Mouse (Mus musculus) adrenal gland, adult (tissue): Measurements from ENCODE around the gene Dhx58.

ENCODE experiments used
- DNase-seq, 2 experiments: peaks; one replicate each; pipeline ENCODE4 v3.0.0; 2022 to 2023; ENCODE audit warnings: low spot score in 1 of 2; ENCODE audit not compliant: inconsistent age in 2 of 2

Gene Dhx58

GRCm38 (mm10) chr11:100722493-100723028 lies 18.5 kb upstream of the Dhx58 start:
- DNase-seq = peak in 1 of 2 experiments; percentile 30

DNA sequence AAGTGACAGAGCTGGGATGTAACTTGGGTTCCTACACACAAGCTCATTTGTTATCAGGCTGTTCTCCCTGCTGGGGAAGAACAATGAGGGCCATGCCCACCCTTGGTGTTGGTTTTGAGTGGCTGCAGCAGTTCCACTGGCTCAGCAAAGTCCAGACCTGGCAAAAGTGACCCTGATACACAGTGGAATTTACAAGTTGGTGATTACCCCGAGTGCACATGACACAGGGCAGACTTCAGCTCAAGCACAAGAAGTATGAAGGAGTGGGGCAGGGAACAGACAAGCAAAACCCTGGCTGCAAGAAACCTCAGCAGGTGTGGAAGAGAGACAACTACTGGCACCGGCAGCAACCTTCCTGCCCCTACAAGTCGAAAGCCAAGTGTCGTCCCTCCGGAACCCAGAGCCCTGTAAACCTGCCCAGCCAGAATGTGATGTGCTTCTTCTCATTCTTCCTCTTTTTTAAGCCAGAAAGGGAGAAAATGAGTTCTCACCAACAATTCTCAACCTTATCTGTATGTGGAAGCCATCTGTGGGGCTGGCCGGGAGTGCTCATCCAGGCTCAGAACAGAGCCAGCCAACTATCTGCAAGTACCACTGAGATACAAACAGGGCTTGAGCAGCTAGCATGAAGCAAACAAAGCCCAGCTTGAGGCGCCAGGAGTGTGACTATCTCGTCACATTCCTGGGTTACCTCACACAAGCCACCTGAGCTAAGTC lies 17.9 kb upstream of the Dhx58 start:
- peak in 1 of 2 experiments; percentile 35 for DNase-seq

- peak in 1 of 2 experiments; percentile 76 for DNase-seq
Measured at GRCm38 (mm10) chr11:100721254-100721653, 17.2 kb upstream of the Dhx58 start.

DNA sequence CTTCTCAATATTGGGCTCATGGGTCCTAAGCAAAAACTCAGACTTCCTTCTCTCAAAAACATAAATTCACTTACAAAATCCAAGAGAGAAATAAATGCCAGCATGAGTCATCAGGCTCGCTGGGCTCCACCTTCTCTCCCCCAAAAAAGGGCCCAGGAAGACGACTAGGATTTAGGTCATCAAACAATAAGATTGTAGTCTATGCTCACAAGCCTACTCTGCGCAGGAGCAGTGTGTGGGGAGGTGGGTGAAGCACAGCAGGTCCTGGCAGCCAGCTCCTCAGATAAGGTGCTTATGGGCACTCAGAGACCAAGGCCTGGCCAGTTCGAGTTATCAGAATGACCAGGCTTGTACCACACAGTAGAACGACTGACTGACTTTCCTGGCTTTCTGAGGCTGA lies 16.3 kb upstream of the Dhx58 start:
- peak in 1 of 2 experiments; percentile 85 for DNase-seq

DNA sequence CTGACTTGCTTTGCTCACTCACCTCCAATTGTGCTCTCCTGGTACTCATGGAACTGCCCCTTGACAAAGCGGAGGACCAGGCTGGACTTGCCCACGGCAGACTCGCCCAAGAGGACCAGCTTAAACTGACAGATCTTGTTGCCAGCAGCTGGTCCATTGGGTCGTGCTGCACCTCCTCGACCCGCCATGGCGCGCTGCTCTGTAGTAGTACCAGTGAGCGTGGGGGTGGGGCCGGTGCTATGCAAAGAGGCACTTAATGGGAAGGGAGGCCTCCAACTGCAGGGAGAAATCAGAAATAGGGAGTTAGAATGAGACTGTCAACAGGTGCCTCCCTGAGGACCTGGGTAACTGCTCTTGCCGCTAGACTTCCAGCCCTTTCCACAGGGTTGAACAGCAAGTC lies 15.8 kb upstream of the Dhx58 start:
- no peak for DNase-seq

DNA sequence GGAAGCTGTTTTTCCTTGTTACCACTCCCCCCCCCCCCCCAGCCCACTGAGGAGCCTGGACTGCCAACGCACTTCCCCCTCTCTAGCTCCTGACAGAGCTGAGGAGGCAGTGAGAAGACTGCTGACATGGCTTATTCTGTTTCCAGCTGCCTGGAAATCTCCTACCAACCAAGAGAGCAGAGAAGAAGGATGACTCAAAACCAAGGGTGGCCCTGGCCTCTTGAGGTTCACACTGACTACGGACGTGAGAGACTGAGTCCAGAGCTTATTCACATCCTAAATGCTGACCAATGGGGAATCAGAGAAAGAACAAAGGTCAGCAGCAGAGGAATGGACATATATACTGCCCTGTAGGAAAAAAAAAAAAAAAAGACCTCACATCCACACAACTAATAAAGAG lies 15.2 kb upstream of the Dhx58 start:
- peak in 1 of 2 experiments; percentile 72 for DNase-seq

- peak in 1 of 2 experiments; percentile 41 for DNase-seq
Measured at GRCm38 (mm10) chr11:100718866-100719265, 14.8 kb upstream of the Dhx58 start.

GRCm38 (mm10) chr11:100718462-100718861 lies 14.4 kb upstream of the Dhx58 start:
- no peak for DNase-seq

GRCm38 (mm10) chr11:100716649-100717048 lies 12.6 kb upstream of the Dhx58 start:
- DNase-seq = no peak

DNA sequence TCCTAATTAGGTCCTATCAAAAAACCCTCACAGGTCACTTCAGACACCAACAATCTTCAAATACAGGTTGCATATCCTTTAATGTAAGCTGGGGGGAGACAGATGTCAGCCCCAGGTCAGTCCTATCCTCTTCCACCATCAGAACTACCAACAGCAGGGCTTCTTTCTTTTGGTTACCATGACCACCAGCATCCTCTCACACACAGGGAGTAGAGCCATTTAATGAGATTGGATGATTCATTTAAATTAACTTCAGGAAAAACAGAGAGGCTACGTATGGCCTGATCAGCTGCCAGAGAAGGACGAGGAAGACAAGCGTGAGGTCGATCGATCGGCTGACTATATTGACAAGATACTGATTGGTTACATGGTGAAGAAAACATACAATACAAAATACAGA lies 10.9 kb upstream of the Dhx58 start:
- no peak for DNase-seq

- peak; percentile 80 to 94 for DNase-seq
Measured at GRCm38 (mm10) chr11:100714534-100714915, 10.5 kb upstream of the Dhx58 start.

DNA sequence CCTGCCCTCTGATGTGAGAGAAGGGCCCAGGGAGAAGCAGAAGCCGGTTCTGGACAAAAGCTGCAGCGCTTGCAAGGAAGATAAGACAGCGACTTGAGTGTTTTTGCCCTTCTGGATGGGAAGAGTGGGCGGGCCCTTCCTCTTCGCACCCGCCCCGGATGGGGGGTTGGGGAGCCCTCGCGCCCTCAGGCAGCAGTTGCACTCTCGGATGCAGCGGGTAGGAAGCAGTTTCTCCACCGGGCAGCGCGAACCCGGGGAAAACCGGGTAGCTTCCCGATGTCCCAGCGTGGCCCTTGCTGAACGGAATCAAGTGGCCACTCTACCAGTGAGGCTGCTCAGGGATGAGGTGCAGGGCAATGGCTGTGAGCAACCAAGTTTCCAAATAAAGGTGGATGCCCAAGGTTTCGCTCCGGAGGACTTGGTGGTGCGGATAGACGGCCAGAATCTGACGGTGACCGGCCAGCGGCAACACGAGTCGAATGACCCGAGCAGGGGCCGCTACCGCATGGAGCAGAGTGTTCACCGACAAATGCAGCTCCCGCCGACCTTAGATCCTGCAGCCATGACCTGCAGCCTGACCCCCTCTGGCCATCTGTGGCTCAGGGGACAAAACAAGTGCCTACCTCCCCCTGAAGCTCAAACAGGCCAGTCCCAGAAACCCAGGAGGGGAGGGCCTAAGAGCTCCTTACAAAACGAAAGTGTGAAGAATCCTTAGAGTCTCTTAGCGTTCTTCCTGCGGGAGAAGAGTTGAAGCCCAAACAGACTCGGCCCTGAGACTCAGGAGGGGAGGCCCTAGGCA lies 9.9 kb upstream of the Dhx58 start, which contains the start of gene Hspb9:
Hspb9 (plus strand) TSS at position 116 of the 799 bp plus-strand sequence.
- DNase-seq = peak; percentile 86 to 91

GRCm38 (mm10) chr11:100713174-100713573 lies 9.1 kb upstream of the Dhx58 start:
- no peak for DNase-seq

- peak; percentile 89 to 94 for DNase-seq
Measured at GRCm38 (mm10) chr11:100711783-100712615, 7.9 kb upstream of the Dhx58 start, which contains the start of gene Kat2a. TSS of gene Kat2a (minus strand) at chr11:100712465.

DNA sequence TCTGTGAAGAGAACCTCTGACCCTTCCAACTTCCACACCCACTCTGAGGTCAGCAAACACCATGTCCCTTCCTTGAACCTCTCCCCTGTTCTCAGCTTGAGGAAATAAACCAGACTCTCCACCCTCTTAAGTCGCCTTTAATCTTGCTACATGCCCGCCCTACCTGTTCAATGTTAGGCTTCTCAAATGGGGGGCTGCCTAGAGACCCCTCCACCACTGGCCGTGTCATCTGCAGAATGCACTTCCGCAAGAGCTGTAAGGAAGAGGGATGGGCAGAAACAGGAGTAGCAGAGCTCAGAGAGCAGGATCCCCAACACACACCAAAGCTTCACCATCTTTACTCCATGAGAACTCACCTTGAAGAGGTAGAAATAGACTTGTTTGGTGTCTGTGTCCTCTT lies 6.9 kb upstream of the Dhx58 start:
- DNase-seq = peak in 1 of 2 experiments; percentile 30

GRCm38 (mm10) chr11:100710528-100710927 lies 6.5 kb upstream of the Dhx58 start:
- peak in 1 of 2 experiments; percentile 34 for DNase-seq

GRCm38 (mm10) chr11:100709201-100709810 lies 5.2 kb upstream of the Dhx58 start:
- DNase-seq = peak in 1 of 2 experiments; percentile 31

DNA sequence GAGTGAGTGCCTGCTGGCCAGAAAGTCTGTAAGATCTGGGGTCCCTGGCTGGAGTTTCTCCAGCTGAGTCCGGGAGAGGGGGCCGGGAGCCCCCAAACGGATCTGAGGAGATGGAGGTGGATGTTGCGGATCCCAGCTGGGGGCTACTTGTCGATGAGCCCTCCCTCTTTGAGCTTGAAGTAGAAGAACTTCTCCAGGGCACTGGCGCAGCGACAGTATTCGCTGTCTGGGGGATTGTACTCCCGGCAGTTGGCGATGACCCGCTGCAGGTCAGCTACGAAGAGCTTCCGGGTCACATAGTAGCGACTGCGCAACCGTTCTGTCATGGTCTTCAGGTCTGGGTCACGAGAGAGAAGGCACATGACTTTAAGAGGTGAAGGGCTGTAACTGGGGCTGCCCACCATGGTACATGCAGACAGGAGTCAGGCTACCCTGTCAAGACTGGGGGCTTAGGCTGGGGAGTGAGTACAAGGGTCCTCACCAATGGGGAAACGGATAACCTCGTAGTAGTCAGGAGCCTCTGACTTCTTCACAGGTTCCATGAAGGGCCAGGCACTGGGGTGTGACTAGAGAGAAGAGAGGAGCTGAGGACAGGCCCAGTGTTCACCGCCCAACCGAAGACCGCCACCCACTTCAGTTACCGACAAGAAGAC lies 1.1 kb upstream of the Dhx58 start:
- DNase-seq = peak in 1 of 2 experiments; percentile 55

DNA sequence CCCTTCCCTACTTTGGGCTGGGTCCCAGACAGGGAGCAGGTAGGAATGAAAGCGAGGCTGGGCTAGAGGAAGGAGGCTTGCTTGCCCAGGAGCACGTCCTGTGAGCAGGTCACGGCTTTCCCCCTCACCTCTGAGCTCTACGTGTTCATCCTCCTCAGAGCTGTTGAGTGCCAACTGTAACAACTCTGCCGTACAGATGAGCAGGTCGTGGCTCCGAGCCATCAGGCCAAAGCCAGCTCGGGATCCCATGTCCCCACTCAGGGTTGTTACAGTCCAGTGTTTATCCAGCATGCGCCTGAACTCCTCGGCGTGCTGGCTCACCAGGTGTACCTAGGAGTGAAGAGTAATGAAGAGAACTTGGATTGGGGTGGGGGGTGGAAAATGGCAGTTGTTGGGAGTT lies 705 bp downstream of the Dhx58 start:
- peak in 1 of 2 experiments; percentile 68 for DNase-seq

GRCm38 (mm10) chr11:100702906-100703305 lies 1.2 kb downstream of the Dhx58 start:
- no peak for DNase-seq
